ENCODE assay signal across 33 mouse cellular contexts in the genomic region with DNA sequence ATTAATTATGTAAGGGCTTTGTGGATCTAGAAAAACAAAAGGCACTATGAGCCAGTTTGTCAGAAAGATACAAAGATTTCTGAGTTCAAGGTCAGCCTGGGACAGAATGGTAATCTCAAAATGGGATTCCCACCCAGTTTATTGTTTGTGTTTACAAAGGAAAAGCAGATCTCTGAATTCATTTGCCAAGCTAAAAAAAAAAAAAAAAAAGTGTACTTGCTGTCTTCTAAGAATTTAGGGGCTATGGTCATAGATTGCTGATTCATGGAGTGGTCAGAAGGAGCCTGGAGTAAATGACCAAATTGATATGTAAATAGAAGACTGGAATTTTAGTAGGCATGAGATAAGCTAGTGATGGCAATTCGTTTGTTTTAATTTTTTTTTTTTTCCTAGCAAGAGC.
"Had no signal": no experiment of that assay in that cellular context is flagged by ENCODE, and none has a peak within 500 bp of the region (broad histone marks: within the 10 kb centered on the region; RNA-seq: fewer than 3 reads in every experiment).

No protein-coding gene starts in this region.

- H3K36me3 ChIP-seq: intestine, embryonic 15.5 days had no signal

- H3K9me3 ChIP-seq: heart, embryonic 10.5 days; heart, embryonic 12.5 days; heart, embryonic 13.5 days; heart, embryonic 15.5 days; hindbrain, embryonic 10.5 days; hindbrain, embryonic 12.5 days; hindbrain, embryonic 13.5 days; hindbrain, embryonic 15.5 days; intestine, embryonic 15.5 days; kidney, embryonic 15.5 days had no signal

- H3K27ac ChIP-seq: heart, embryonic 13.5 days; heart, embryonic 15.5 days; hindbrain, embryonic 12.5 days; hindbrain, embryonic 13.5 days; hindbrain, embryonic 14.5 days; hindbrain, embryonic 15.5 days; hindbrain, postnatal 0 days; intestine, embryonic 15.5 days; kidney, embryonic 15.5 days; kidney, postnatal 0 days had no signal

- H3K4me2 ChIP-seq: heart, embryonic 11.5 days; heart, embryonic 12.5 days; heart, embryonic 13.5 days; heart, embryonic 15.5 days; hindbrain, embryonic 12.5 days; hindbrain, embryonic 13.5 days; hindbrain, embryonic 14.5 days; hindbrain, embryonic 15.5 days; intestine, embryonic 15.5 days; kidney, embryonic 15.5 days had no signal

- H3K4me3 ChIP-seq: heart, embryonic 10.5 days; heart, embryonic 12.5 days; heart, embryonic 13.5 days; heart, embryonic 15.5 days; hindbrain, embryonic 10.5 days; hindbrain, embryonic 12.5 days; hindbrain, embryonic 13.5 days; hindbrain, embryonic 15.5 days; intestine, embryonic 15.5 days; kidney, embryonic 15.5 days had no signal

- H3K27me3 ChIP-seq: heart, embryonic 12.5 days; heart, embryonic 13.5 days; heart, embryonic 15.5 days; hindbrain, embryonic 12.5 days; hindbrain, embryonic 13.5 days; hindbrain, embryonic 15.5 days; intestine, embryonic 15.5 days; kidney, embryonic 15.5 days had no signal

- H3K4me1 ChIP-seq: heart, embryonic 15.5 days; hindbrain, embryonic 15.5 days; intestine, embryonic 15.5 days; kidney, embryonic 15.5 days had no signal

- H3K9ac ChIP-seq: heart, embryonic 12.5 days; heart, embryonic 13.5 days; heart, embryonic 15.5 days; hindbrain, embryonic 12.5 days; hindbrain, embryonic 13.5 days; hindbrain, embryonic 14.5 days; hindbrain, embryonic 15.5 days; intestine, embryonic 15.5 days; kidney, embryonic 15.5 days had no signal

- DNase-seq: heart, postnatal 10 days; heart, postnatal 14 days; heart, postnatal 36 days; heart, postnatal 4 days; kidney, adult 11 months; kidney, adult 18-20 months; kidney, adult 2 months; kidney, adult 8-10 months; kidney, adult 9 months; kidney, postnatal 10 days; kidney, postnatal 14 days; kidney, postnatal 25 days; kidney, postnatal 36 days; kidney, postnatal 4 days; layer of hippocampus, postnatal 36 days had no signal

- ATAC-seq: hindbrain, embryonic 16.5 days; hindbrain, postnatal 0 days; inflammation-experienced regulatory T-cells, adult 6 months; intestine, embryonic 15.5 days; intestine, embryonic 16.5 days; intestine, postnatal 0 days had no signal
